Mouse (Mus musculus) kidney, adult 2 months (tissue): Measurements from ENCODE around the gene Rnf114.

Experiments used
- CTCF ChIP-seq: fragments of 200-500 bp; conservative IDR thresholded peaks from 2 replicates; pipeline ENCODE4 v1.5.1; 2011; ENCODE audit warnings: low read depth, mild to moderate bottlenecking, control low read depth, low read length, moderate library complexity, mixed read lengths; ENCODE audit not compliant: insufficient read depth, insufficient read length
- POLR2A ChIP-seq: fragments of 200-500 bp; IDR thresholded peaks from one replicate; pipeline ENCODE4 v1.6.1; 2011; ENCODE audit warnings: low read depth, low read length, control low read depth

DNA sequence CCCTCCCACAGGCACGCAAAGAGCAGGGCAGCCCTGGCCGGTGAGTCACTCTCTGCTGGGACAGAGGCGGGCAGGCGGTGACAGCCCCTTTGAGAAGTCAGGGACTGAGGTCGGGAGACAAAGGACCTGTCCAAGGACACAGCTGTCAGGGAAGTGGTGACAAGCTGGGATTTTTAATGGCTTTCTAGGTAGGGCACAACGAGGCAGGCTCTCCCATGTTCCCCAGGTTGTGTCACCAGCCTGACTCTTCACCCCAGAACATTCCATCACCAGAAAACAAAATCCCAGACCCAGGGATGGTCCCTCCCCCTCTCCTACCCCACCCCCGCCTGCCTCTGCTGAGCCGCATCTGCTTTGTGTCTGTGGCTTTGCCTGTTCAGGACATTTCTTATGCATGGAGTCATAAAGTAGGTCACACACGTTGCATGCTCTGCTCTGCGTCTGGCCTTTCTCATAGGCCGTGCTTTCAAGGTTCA lies 60.5 kb downstream of the Rnf114 start:
- TF ChIP-seq POLR2A (no peak), CTCF (no peak)
